Mouse (Mus musculus) hindbrain, embryonic 12.5 days (tissue): Measurements from ENCODE around the gene Hoxb9. TPM values are rescaled to one million over a fixed set of nuclear protein-coding genes. Genes with fewer than 3 reads are reported as not detected.
A peak's percentile ranks its signal among the peaks of the same experiment; 100 is the strongest.

Experiments used
- ATAC-seq: fragments of 200-750 bp; cut with Nextera tagmentation; 2 replicates; pipeline ENCODE4 v1.8.0; 2017; ENCODE audit warnings: moderate TSS enrichment; ENCODE audit not compliant: low FRiP score
- H3K27ac ChIP-seq: fragments of 300-500 bp; sonication (generic); 2 replicates; pipeline ENCODE4 v1.5.1; 2016; ENCODE audit warnings: mild to moderate bottlenecking
- H3K27me3 ChIP-seq: fragments of 300-500 bp; sonication (generic); 2 replicates; pipeline ENCODE4 v1.6.1; 2016; ENCODE audit warnings: mild to moderate bottlenecking
- H3K36me3 ChIP-seq: fragments of 300-500 bp; sonication (generic); 2 replicates; pipeline ENCODE4 v1.6.1; 2016; ENCODE audit warnings: mild to moderate bottlenecking
- H3K4me1 ChIP-seq: fragments of 300-500 bp; sonication (generic); 2 replicates; pipeline ENCODE4 v1.6.1; 2016
- H3K4me2 ChIP-seq: fragments of 300-500 bp; sonication (generic); replicated peaks from 2 replicates; pipeline ENCODE4 v1.6.1; 2016; ENCODE audit warnings: mild to moderate bottlenecking
- H3K4me3 ChIP-seq: fragments of 300-500 bp; sonication (generic); 2 replicates; pipeline ENCODE4 v1.5.1; 2016; ENCODE audit warnings: mild to moderate bottlenecking
- H3K9ac ChIP-seq: fragments of 300-500 bp; sonication (generic); 2 replicates; pipeline ENCODE4 v1.6.1; 2016; ENCODE audit warnings: mild to moderate bottlenecking, moderate library complexity
- H3K9me3 ChIP-seq: fragments of 300-500 bp; sonication (generic); replicated peaks from 2 replicates; pipeline ENCODE4 v1.6.1; 2016; ENCODE audit warnings: mild to moderate bottlenecking
- WGBS: fragments of 180-500 bp; shearing (Covaris S2); methylation state at CpG from one replicate; pipeline ENCODE4 v1.1.7; 2016; 5-methylcytosine and 5-hydroxymethylcytosine counted together
- microRNA counts: library from miRNA; unstranded; fragments of <30 nt; microRNA quantifications from one replicate; lab custom pipeline; 2017
- microRNA-seq: library from miRNA; unstranded; fragments of <30 nt; microRNA quantifications from one replicate; pipeline ENCODE4, GENCODE M21; 2017
- polyA plus RNA-seq: library from polyadenylated mRNA; unstranded; fragments of >200 nt; fragmentation: Nextera tagmentation; extraction: Ambion mirVana; gene quantifications from 2 replicates; pipeline ENCODE4 v1.2.1, GENCODE M21; 2016

Gene Hoxb9
- polyA plus RNA-seq, 1 experiment from 2014 or later, result 0.46 TPM

- Histone ChIP-seq H3K4me2 (peak overlapping the region; percentile 62), H3K9me3 (no peaks in the 10 kb centered on the region), H3K27ac (peak overlapping the region; percentile 95), H3K4me3 (peak overlapping the region; percentile 42), H3K4me1 (no peaks in the 10 kb centered on the region), H3K36me3 (no peaks in the 10 kb centered on the region), H3K9ac (peak overlapping the region; percentile 85), H3K27me3 (peaks cover 99% of the 10 kb centered on the region)
- ATAC-seq, result no peak
- WGBS, result 3% methylated on average over 22 of the region's 22 CpGs
Measured at GRCm38 (mm10) chr11:96325747-96326212, 54.5 kb downstream of the Hoxb9 start.

MicroRNA genes within 50 kb of the gene (microRNA counts, 519-probe panel; counts per million panel counts)
- microRNA mmu-miR-10a (lab: Ali Mortazavi, UCI) (4,938 counts per million, percentile 91 among the panel's probes with 10 or more counts), microRNA mmu-miR-196a (lab: Ali Mortazavi, UCI) (470 counts per million, percentile 58 among the panel's probes with 10 or more counts)

Small RNA genes within 50 kb of the gene (microRNA-seq; reads per million reads assigned to microRNA genes)
- gene Mir10a, result 27,691 reads per million, percentile 98 among the genes with 10 or more reads in this experiment
- not detected for gene Mir196a-1

Other genes with a start within 250 kb of the Hoxb9 start
- gene Gip, start 246.9 kb upstream of the Hoxb9 start, polyA plus RNA-seq, result not detected in 2 replicates
- gene Snf8, start 236.6 kb upstream of the Hoxb9 start, polyA plus RNA-seq, result 115 and 118 TPM in 2 replicates
- 40.7 and 43.4 TPM in 2 replicates for gene Ube2z, start 206.1 kb upstream of the Hoxb9 start, polyA plus RNA-seq
- 377 and 424 TPM in 2 replicates for gene Atp5g1, start 195.8 kb upstream of the Hoxb9 start, polyA plus RNA-seq
- 0.15 TPM in 1 of 2 replicates, not detected in the other for gene Calcoco2, start 159.5 kb upstream of the Hoxb9 start, polyA plus RNA-seq
- gene Ttll6, start 137.7 kb upstream of the Hoxb9 start, polyA plus RNA-seq, result 0.13 and 0.15 TPM in 2 replicates
- not detected in 2 replicates for gene Hoxb13, start 77.1 kb upstream of the Hoxb9 start, polyA plus RNA-seq
- 4.4 and 8.1 TPM in 2 replicates for gene Hoxb8, start 10.4 kb downstream of the Hoxb9 start, polyA plus RNA-seq
- gene Hoxb7, start 15.2 kb downstream of the Hoxb9 start, polyA plus RNA-seq, result 9.6 and 11.0 TPM in 2 replicates
- gene Hoxb6, start 21.0 kb downstream of the Hoxb9 start, polyA plus RNA-seq, result 60.0 and 64.5 TPM in 2 replicates
- gene Hoxb5, start 31.9 kb downstream of the Hoxb9 start, polyA plus RNA-seq, result 74.3 and 126 TPM in 2 replicates
- 7.7 and 8.1 TPM in 2 replicates for gene Hoxb4, start 46.8 kb downstream of the Hoxb9 start, polyA plus RNA-seq
- 15.3 and 19.3 TPM in 2 replicates for gene Hoxb3, start 51.9 kb downstream of the Hoxb9 start, polyA plus RNA-seq
- gene Hoxb2, start 79.1 kb downstream of the Hoxb9 start, polyA plus RNA-seq, result 58.2 and 73.9 TPM in 2 replicates
- 0.82 and 2.2 TPM in 2 replicates for gene Hoxb1, start 94.3 kb downstream of the Hoxb9 start, polyA plus RNA-seq
- 1.4 and 2.4 TPM in 2 replicates for gene Skap1, start 193.1 kb downstream of the Hoxb9 start, polyA plus RNA-seq